Mouse (Mus musculus): ENCODE results near the gene Tusc2.
A peak's percentile ranks its signal among the peaks of the same experiment; 100 is the strongest.
"Not testable (repeated sequence)": the region's sequence is repeated elsewhere in the genome, so short reads cannot be mapped to it uniquely, and the experiment has no call there.

The Tusc2 gene

GRCm38 (mm10) chr9:107545199-107545598 is 17.9 kb upstream of the Tusc2 start:
- DNase-seq (ENCODE audit: low spot score in 2 of 2), result no peak

- peak in 1 of 2 experiments; percentile 65 for DNase-seq (ENCODE audit: low spot score in 2 of 2)
Measured at GRCm38 (mm10) chr9:107545602-107546001, 17.5 kb upstream of the Tusc2 start.

- DNase-seq (ENCODE audit: low spot score in 2 of 2), result peak; percentile 84 to 89
Measured at GRCm38 (mm10) chr9:107547026-107547425, 16.0 kb upstream of the Tusc2 start, which contains the start of gene Zmynd10. Gene Zmynd10, plus strand, starts transcription at chr9:107547298.

DNA sequence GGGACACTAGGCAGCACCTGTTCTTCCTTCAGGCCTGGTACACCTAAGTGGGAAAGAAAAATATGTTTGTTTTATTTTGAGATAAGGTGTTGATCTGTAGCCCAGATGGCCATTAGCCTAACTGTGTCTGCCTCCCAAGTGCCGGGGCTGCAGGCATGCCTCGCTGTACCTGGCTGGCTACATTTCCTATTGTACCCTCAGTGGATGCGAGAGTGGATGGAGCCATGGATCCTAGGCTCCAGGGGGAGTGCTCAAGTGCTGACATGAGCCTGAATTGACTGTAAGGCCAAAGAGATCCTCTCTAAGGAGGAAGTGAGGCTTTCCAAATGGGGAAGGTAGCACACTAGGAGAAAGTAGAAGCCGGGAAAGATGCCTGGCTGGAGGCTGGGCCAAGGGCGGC is 15.1 kb upstream of the Tusc2 start:
- no peak for DNase-seq (ENCODE audit: low spot score in 2 of 2)

DNA sequence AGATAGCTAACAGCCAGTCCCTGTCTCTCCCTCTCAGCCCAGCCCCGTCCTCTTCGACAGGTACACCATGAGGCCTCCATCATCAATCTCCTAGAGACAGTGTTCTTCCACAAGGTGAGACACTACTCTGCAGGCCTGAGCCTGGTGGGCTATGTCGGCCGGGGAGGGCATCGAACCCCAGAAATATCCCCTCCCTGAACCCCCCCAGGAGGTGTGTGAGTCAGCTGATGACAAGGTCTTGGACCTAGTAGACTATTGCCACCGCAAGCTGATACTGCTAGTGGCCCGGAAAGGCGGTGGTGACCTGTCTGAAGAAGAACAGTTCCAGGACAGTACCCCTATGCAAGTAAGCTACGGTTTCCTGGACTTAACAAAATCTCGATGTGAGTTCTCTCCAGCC is 14.2 kb upstream of the Tusc2 start:
- no peak for DNase-seq (ENCODE audit: low spot score in 2 of 2)

GRCm38 (mm10) chr9:107549297-107550074 is 13.6 kb upstream of the Tusc2 start:
- DNase-seq (ENCODE audit: low spot score in 2 of 2), result no peak

- no peak for DNase-seq (ENCODE audit: low spot score in 2 of 2)
Measured at GRCm38 (mm10) chr9:107550491-107551116, 12.5 kb upstream of the Tusc2 start.

GRCm38 (mm10) chr9:107551117-107551889 is 11.8 kb upstream of the Tusc2 start, which contains the start of gene Rassf1:
Gene Rassf1, plus strand, starts transcription at chr9:107551555.
- peak; percentile 79 to 80 for DNase-seq (ENCODE audit: low spot score in 2 of 2)

- no peak for DNase-seq (ENCODE audit: low spot score in 2 of 2)
Measured at GRCm38 (mm10) chr9:107551890-107552355, 11.1 kb upstream of the Tusc2 start.

DNA sequence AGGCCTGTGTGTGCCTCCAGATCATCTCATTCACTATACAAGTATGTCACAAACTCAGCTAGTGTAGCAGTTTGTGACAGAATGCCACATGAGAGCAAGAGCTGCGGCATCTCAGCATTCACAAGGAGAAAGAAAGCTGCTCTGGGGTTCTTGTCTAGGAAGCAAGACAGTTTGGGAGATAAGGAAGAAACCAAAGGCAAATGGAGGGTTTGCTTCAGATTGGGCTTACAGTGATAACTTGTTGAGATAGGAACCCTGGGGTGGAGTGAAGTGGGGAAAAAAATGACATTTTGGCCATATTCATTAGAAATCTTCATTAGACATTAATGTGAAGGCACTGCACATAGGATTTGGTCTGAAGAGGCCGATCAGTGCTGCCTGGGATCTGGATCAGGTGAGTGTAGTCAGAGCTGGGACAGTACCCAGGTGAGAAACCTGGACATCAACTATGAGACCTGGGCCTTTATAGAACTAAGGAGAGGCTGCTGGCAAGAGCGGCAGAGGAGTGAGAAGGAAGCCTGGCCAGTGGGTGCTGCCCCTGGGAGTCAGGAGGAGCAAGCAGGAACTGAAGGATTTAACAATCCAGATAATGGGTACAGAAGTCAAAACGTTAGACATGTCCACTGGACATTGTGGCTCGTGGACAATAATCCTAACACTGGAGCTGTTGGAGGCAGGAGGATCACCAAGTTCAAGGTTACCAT is 10.2 kb upstream of the Tusc2 start:
- no peak for DNase-seq (ENCODE audit: low spot score in 2 of 2)

DNA sequence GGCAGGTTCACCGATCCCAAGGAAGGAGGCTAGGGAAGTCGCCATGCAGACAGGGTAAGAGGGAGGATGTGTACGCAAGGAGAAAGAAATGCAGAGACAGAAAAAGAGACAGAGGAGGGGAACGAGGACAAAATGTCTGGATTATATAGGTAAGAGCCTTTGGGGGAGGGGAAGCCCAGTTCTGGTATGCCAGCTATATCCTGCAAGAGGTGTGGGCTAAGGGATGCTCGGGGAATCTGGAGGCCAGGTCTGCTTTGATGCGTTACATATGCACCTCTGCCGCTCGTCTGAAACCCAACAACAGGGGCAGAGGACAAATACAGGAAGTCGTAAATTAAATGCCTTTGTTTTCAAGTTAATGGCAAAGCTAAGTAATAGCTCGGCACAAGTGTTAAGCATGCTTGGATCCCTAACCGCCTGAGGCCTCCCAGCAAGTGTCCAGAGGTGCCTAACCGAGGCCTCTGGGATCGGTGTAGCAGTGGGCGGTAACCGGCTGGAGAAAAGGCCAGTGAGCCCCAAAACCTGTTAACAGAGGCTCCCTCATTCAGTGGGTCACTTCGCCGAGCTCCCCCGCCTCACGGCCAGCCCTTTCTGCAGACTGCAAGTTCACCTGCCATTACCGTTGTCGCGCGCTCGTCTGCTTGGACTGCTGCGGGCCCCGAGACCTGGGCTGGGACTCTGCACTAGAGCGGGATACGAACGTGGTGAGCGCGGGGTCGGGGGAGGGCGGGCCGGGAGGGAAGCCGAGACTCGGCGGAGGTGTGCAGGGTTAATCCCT is 9.3 kb upstream of the Tusc2 start:
- DNase-seq (ENCODE audit: low spot score in 2 of 2), result no peak

DNA sequence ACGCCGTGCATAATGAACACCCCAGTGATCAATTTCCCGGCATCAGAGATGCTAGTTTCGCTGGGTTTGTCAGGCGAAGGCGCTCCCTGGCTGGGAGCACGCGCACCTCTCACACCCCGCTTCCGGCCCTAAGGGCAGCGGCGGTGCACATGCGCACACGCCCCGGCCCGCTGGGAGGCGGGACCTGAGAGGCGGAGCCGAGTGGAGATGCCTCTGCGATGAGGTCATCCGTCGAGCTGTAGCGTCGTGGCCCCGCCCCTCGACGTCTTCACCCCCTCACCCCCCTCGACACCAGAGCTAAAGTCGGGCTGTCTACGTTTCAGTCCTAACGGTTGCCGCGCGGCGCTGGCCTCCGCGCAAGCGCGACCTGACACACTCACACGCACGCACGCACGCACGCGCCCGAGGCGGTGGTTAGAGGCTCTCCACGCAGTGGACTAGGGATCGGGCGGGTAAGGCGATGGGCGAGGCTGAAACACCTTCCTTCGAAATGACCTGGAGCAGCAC is 8.7 kb upstream of the Tusc2 start:
- DNase-seq (ENCODE audit: low spot score in 2 of 2), result peak; percentile 94 to 96

- peak; percentile 89 to 90 for DNase-seq (ENCODE audit: low spot score in 2 of 2)
Measured at GRCm38 (mm10) chr9:107555031-107555457, 8.0 kb upstream of the Tusc2 start.

GRCm38 (mm10) chr9:107555701-107556100 is 7.4 kb upstream of the Tusc2 start:
- DNase-seq (ENCODE audit: low spot score in 2 of 2), result no peak

GRCm38 (mm10) chr9:107556346-107556745 is 6.7 kb upstream of the Tusc2 start:
- no peak for DNase-seq (ENCODE audit: low spot score in 2 of 2)

GRCm38 (mm10) chr9:107565556-107565955 is 2.5 kb downstream of the Tusc2 start:
- DNase-seq (ENCODE audit: low spot score in 2 of 2), result not testable (repeated sequence)

- DNase-seq (ENCODE audit: low spot score in 2 of 2), result peak; percentile 77 to 81
Measured at GRCm38 (mm10) chr9:107566041-107566709, 3.1 kb downstream of the Tusc2 start.

- peak; percentile 81 to 92 for DNase-seq (ENCODE audit: low spot score in 2 of 2)
Measured at GRCm38 (mm10) chr9:107566855-107567254, 3.8 kb downstream of the Tusc2 start.

- peak in 1 of 2 experiments; percentile 64 for DNase-seq (ENCODE audit: low spot score in 2 of 2)
Measured at GRCm38 (mm10) chr9:107567702-107568319, 4.8 kb downstream of the Tusc2 start, which contains the start of gene Hyal2. Gene Hyal2, plus strand, starts transcription at chr9:107567945.

Data from heart, adult 9 months (tissue).